Mouse (Mus musculus): ENCODE data around the gene Klc1.
"Not testable (repeated sequence)": the region's sequence is repeated elsewhere in the genome, so short reads cannot be mapped to it uniquely, and the experiment has no call there.

Klc1 gene

DNA sequence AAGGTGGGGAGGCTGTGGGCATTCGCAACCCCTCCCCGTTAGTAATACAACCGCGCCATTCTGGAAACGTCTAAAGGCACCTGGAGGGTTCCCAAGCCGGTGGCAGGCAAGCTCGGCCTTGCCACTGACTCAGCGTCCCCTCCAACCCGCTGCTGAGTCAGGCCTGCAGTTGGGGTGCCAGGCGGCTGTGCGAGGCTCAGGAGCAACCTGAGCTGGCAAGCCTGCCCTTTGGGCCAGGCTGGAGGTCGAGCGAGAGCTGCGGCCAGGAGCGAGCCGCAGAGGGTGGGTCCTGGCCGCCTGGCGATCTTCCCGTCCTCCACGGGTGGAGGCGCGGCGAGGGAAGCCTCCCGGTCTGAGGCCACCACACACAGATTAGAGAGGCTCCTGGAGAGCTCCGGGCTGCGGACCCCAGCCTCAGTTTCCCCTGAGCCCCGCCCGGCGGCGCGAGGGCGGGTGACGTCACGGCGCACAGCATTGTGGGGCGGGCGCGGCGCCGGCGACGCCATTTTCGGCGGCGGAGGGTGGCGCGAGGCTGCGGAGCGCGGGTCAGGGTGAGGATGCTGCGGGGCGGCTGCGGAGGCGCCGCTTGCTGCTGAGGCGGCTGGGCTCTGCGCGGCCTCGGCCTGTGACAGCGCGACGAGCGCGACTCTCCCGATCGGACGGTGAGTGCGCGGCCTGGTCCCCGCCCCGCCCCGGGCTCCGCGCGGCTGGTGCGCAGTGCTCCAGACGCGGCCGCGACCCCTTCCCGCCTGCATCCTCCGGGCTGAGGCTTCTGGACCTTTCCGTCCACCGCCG is at the start of gene Klc1:
TSS of gene Klc1 (plus strand) at position 469 of the 795 bp plus-strand sequence.
- DNase-seq (ENCODE audit: low read depth, low spot score) = peak; percentile 68

DNA sequence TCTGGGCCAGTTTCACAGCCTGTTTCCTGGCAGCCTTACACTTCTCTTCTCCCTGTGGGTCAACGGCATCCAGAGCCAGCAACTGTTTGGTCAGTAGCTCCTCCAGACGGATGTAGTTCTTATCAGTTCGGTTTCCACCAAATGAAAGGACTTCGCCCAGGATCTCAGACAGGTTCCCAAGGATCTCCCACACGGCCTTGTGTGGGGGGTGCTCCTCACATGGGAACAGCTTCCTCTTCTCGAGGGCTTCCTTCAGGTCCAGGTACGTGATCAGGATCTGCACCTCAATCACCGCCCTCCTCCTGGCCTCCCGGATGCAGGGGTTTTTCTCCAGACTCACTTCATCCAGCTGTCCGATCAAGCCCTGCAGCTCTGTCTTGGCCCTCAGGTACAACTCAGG is 48.6 kb upstream of the Klc1 start:
- DNase-seq (ENCODE audit: low read depth, low spot score) = no peak

DNA sequence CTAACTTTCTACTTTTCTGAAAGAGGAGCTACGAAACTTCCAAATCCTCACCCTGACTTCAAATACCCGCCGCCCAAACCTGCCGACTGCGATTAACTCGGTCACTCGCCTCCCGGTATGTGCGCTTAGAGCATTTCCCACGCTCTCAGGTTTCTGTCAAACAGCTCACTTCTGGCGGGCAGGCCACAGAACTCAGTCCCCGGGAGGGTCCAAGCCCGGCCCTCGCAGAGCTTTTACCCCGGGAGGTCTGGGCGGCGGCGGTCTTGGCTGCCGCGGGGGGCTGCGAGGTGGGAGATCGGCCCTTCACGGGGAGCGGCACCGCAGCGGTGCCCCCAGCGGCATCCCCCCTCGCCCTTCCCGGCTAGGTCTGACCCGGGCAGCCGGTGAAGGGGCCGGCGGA is 46.2 kb upstream of the Klc1 start:
- peak; percentile 62 for DNase-seq (ENCODE audit: low read depth, low spot score)

DNA sequence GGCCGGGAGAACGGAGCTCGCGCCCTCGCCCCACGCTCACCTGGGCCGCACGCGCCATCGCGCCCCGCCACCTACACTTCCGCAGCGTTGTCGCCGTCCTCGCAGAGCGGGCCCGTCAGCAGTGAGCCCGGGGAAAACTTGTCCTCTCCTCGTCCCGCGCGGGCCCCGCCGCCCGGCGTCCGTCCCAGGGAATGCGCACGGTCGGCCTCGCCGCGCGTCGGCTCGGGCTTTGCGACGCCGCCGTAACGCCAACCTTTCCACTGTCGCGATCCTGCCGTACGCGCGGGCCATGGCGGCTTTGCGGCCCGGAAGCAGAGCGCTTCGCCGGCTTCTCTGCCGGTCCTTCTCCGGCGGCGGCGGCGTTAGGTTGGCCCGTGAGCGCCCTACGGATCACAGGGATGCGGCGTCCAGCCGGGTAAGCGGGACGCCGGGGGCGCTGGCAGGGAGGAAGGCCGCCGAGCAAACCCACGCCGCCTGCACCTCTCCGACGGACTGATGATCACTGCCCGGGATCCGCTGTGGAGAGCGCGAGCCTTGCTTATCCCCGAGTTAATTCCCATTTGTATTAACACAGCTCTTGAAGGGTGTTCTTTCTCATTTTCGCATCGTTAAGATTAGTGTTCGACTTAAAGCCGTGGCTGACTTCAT is 45.5 kb upstream of the Klc1 start, which contains the start of the genes Bag5 and Apopt1:
TSS of gene Bag5 (minus strand) at position 254 of the 648 bp plus-strand sequence.
TSS of gene Apopt1 (plus strand) at position 258 of the 648 bp plus-strand sequence.
- DNase-seq (ENCODE audit: low read depth, low spot score) = peak; percentile 96

DNA sequence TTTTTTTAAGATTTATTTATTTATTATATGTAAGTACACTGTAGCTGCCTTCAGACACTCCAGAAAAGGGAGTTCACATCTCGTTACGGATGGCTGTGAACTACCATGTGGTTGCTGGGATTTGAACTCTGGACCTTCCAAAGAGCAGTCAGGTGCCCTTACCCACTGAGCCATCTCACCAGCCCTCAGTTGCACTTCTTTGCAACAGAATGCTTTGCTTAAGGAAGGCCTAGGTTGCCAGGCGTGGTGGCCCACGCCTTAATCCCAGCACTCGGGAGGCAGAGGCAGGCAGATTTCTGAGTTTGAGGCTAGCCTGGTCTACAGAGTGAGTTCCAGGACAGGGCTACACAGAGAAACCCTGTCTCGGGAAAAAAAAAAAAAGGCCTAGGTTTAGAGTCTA is 44.8 kb upstream of the Klc1 start:
- DNase-seq (ENCODE audit: low read depth, low spot score) = not testable (repeated sequence)

DNA sequence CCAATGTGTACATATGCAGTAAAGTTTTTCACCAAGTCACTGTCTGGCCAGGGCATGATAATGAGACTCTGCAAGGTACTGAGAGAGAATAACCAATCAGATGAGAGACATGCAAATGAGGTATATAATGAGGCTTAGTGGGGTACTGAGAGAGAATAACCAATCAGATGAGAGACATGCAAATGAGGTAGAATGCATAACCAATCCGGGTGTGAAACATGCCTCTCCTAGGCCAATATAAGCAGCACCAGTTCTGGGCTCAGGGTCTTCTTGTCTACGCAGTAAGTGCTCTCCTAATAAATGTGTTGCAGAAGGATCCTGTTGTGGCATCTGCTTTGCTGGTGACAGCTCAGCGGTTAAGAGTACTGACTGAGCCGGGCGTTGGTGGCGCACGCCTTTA is 42.1 kb upstream of the Klc1 start:
- DNase-seq (ENCODE audit: low read depth, low spot score) = peak; percentile 70

DNA sequence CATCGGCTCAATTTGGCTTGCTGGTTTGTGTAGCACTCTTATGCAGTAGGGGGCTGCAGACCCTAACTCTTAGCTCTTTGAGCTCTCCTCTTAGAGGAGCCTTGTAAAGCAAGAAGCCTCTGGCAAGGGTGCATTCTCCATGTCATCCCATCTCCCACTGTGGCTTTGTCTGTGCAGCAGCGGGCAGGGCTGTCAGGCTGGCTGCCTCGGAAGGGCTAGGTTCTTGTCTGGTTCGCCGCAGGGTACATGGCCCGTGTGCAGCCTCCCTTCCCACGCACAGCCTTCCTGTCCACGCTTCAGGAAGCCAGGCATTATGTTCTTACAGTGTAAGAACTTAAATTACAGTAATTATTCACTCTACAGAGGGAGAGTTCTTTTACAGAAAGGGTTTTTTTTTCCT is 40.0 kb upstream of the Klc1 start:
- no peak for DNase-seq (ENCODE audit: low read depth, low spot score)

DNA sequence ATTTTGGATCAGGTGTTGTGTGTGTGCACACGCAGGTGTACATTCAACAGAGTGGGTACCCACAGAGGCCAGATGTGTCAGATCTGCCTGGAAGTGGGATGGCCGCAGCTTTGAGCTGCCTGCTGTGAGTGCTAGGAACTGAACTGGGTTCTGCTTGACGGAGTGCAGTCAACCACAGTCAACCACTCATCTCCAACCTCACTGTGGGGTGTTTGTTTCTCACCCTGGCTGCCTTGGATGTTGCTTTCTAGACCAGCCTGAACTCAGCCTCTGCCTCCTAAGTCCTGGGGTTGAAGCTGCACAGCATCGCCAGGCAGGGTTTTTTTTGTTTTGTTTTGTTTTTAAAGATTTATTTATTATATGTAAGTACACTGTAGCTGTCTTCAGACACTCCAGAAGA is 38.4 kb upstream of the Klc1 start:
- DNase-seq (ENCODE audit: low read depth, low spot score) = no peak

DNA sequence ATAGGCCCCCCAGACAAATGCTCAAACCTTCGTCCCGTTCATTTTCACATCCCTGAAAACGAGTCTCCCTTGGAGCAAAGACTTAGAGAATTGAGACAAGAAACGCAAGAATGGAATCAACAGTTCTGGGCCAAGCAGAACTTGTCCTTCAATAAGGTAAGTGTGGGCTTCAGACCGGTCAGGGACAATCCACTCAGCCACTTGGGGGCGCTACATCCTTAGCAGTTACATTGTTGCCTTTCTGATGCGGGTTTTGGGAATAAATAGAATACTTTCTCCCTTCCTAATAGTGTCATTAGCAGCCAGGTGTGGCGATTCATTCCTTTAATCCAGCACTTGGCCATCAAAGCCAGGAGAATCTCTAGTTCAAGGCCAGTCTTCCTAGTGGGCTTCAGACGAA is 36.0 kb upstream of the Klc1 start:
- DNase-seq (ENCODE audit: low read depth, low spot score) = peak; percentile 76

DNA sequence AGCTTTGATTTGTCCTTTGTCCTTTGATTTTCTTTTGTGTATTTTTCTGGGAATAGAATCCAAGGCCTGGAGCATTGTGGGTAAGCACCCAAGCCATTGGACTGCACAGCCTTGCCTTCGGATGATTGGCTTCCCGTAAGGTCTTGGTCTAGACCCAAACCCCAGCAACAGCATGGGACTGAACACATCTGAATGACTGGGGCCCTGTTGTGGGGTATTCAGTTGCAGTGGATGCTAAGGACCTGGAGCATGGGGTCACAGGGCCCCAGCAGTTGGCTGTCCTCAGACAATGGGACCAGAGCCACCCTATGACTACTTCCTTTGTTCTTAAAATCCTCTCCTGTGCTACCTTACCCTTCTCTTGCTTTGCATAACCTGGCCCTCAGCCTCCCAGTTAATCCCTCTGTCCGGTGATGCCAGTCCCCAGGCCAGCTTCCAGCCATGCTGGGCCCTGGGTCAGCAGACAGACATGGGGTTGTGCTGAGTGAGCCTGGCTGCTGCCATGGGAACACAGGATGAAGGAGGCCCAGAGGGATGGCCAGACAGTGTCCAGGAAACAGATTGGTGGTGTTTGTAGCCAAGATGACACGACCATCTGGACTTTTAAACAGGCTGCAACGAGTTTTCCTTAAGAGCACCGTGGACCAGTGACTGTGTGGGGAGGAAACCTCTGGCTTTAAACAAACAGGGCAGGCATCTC is 33.9 kb upstream of the Klc1 start:
- DNase-seq (ENCODE audit: low read depth, low spot score) = no peak

DNA sequence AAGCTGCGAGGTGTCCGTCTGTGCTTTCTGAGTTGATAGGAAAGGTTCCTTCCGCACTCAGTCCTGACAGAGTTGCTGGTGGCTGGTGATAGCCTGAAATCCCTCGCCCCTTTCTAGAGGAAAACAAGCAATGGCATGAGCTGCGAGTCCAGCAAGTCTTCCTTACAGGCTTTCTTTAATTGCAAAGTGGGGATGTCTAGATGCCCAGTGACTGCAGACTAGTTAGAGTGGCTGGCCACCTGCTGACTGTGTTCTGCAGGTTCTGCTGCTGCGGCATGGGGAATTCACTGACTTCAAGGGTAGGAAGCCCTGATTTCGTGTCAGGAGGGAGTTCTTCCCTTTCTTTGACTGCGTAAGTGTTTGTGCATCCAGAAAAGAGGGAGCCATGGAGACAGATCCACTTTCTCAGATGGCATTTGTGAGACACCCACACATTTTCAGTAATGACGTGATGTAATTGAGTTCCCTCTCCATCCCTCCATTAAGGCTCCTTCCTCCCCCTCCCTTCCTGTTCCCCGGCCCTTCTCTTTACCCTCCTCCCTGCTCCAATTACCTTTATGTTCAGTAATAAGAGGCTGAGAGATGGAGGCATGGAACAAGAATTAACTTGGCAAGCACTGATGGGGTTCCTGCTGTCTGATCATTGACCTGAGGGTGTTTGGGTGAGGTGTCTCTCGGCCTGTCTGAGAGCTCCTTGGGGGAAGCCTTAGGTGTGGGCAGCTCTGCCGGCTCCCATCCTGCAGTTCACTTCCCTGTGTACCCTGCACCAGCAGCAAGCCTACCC is 33.1 kb upstream of the Klc1 start:
- DNase-seq (ENCODE audit: low read depth, low spot score) = no peak

DNA sequence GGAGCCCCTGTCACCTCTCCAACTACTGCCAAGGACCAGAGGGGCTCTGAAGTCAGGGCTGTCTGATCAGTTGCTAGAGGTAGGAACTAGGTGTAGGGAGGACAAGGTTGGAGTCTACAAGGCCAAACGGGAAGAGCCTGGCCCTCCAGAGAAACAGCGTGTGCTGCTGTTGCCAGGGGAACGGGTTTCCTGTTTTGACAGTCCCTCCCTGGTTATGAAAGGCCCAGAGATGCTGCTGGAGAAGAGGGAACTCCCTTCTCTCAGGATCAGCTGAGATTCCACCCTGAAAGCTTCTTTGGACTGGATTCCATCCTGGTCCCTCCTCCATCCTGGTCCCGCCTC is 32.6 kb upstream of the Klc1 start:
- peak; percentile 67 for DNase-seq (ENCODE audit: low read depth, low spot score)

DNA sequence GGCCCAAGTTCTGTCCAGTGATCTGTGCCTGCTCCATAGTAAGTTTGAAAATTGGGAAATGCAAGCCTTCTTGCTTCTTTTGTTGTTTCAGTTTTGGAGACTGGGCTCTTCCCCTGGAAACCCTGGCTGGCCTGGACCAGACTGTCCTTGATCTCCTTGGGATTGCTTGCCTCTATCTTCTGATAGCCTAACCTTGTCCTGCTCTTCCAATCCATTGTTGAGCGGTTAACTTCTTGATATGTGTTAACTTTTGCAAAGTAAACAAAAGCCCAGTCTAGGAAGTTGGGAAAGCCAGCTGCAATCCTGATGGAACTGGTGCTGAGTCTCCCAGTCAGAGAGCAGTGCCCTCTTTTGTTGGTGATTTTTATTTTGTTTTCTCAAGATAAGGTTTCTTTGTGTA is 30.7 kb upstream of the Klc1 start:
- peak; percentile 86 for DNase-seq (ENCODE audit: low read depth, low spot score)

DNA sequence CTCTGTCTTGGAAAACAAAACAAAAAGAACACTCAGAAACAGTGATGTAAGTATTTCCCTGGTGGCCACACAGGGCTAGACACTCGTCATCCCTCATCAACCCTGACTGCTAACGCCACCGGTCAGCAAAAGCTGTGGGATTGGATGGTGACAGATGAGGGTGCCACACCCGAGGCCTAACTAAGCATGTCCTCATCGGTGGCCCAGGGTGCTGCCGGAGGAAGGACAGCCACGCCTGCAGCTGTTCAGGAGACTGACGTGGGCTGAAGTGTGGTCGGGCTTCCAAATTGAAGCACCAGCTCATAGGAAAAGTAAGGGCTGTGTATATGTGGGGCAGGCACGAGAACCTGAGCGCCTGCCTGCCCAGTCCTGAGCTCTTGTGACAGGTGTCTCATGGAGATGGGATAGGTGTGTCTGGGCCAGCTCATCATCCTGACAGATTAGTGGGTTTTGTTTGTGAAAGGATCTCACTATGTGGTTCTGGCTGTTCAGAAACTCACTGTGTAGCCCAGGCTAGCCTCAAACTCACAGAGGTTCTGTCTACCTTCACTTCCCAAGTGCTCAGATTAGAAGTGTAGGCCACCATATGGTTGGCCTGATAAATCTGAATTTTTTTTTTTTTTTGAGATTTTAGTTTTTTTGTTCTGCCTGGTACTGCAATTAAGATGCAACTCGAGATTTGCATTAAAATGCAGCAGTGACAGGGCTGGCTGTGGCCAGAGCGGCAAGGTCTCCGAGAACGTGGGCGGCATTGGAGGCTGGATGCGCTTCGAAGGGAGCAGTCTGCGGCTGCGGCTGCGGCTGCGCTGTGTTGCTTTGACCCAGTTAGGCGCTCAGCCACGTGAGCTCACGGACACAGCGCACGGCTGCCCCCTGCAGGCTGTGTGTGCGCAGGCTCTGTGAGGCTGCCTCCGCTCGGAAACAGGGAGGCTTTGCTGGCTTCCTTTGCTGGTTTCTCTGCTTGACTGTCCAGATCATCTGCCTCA is 26.5 kb upstream of the Klc1 start:
- peak; percentile 96 for DNase-seq (ENCODE audit: low read depth, low spot score)

DNA sequence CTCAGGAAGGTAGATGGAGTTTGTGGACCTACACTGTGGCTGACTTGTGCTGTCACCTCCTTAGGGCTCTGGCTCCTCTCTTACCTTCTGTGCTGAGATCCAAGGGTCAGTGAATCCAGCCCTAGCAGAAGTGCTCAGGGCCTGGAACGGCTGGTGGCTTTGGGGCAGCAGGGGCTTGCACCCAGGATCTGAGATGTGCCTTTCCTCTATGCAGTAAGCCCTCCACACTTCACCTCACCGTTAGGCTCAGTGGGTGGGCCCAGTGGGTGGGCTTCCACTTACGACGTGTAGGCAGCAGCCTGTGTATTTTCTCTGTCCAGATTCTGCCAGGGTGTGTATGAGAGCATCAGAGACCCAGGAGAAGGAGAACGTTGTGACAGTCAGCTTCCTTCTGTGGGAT is 25.7 kb upstream of the Klc1 start:
- DNase-seq (ENCODE audit: low read depth, low spot score) = no peak

DNA sequence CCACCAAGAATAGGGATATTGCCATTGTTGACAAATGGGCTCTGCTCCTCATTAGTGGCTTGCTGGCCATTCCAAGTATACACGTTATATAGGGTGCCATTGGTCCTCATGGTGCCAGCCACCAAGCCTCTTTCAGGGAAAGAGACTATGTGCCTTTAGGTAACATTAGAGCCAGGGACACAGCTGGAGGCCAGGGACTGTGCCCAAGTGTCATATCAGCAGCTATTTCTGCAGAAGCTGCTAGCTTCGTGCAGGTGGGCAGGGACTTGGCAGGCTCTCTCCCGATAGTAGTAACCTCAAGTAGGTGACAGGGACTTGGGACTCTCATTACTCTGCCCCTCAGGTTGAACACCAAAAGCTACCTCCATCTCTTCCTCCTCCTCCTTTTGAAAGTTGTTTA is 23.7 kb upstream of the Klc1 start:
- DNase-seq (ENCODE audit: low read depth, low spot score) = no peak

DNA sequence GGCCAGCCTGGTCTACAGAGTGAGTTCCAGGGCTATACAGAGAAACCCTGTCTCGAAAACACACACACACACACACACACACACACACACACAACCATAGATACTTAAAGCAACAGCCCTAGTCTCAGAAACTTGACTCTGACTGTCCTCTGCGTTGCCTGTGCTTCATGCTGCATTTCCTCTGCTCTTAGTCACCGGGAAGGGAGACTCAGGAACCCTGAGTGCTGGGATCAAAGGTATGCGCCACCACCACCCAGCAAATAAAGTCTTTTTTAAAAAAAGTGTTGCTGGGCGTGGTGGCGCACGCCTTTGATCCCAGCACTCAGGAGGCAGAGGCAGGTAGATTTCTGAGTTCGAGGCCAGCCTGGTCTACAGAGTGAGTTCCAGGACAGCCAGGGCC is 22.0 kb upstream of the Klc1 start:
- peak; percentile 57 for DNase-seq (ENCODE audit: low read depth, low spot score)

DNA sequence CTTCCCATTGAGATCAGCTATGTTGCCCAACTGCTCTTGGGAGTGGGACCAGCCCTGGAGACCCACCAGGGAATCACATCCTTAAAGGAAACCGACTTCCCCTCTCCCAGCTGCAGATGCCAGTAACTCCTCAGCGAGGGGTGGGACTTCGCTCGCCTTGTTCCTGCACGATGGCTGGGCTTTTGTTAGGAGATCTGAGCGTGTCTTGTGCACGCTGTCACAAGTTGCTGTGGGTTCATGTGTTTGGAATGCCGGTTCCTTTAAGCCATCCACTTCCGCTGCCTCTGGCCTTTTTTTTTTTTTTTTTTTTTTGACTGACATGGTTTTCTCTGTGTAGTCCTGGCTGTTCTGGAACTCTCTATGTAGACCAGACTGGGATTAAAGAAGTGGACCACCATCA is 21.3 kb upstream of the Klc1 start:
- peak; percentile 79 for DNase-seq (ENCODE audit: low read depth, low spot score)

DNA sequence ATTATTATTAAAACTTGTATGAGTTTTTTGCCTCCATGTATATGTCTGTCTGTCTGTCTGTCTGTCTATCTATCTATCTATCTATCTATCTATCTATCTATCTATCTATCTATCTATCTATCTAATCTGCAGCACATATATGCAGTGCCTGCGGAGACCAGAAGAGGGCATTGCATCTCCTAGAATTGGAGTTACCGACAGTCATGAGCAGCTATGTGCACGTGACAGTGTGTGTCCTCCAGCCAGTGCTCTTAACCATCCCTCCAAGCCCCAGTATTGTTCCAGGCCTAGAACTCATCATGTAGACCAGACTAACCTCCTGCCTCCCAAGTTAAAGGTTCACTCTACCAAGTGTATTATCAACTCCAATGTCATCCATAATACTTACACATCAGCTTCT is 19.9 kb upstream of the Klc1 start:
- peak; percentile 90 for DNase-seq (ENCODE audit: low read depth, low spot score)

DNA sequence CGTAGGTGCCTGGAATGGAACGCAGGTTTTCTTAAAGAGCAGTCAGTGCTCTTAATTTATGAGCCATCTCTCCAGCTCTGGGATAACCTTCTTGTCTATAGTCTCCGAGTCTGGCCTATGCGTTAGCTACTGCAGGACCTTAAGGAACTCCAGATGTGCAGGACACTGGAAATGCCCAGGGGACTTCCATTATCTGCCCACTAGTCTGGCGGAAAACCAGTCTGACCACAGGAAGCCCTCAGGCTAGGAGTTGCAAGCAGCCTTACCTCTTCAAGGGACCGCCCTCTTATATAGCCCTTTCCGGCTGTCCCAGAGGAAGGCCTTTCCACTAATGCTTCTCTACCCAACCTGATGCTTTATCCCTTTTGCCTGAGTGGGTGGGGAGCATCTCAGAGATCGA is 17.3 kb upstream of the Klc1 start:
- DNase-seq (ENCODE audit: low read depth, low spot score) = no peak

DNA sequence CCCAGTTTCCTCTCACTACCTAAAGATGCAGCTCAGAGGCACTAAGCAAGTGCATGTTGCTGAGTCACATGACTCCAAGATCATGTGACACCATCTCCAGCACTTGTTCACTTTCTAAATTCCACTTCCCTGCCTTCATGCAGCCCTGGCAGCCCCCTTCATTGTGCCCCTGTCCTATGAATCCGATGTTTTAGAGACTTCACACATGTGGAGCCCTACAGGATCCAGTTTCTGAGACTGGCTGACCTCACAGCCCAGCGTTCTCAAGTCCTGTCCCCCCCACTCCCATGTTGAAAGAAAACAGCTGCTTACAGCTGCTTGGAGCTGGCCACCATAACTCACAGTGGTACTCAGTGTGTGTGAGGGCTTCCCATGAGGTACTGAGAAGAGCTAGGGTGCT is 15.2 kb upstream of the Klc1 start:
- DNase-seq (ENCODE audit: low read depth, low spot score) = peak; percentile 75

All from ZHBTc4 (cell line).